Mouse (Mus musculus) embryonic facial prominence, embryonic 13.5 days (tissue): ENCODE results near the gene March2. TPM values are rescaled to one million over a fixed set of nuclear protein-coding genes. Genes with fewer than 3 reads are reported as not detected.

Experiments
- polyA plus RNA-seq: library from polyadenylated mRNA; unstranded; fragments of >200 nt; fragmentation: Nextera tagmentation; extraction: Ambion mirVana; gene quantifications from 2 replicates; pipeline ENCODE4 v1.2.1, GENCODE M21; 2015

The March2 gene
- polyA plus RNA-seq, 1 experiment from 2014 or later, result 42.6 TPM

Other genes with a start within 250 kb of the March2 start
- gene Adamts10, start 194.5 kb downstream of the March2 start, polyA plus RNA-seq, result 85.5 and 110 TPM in 2 replicates
- 2.6 and 4.2 TPM in 2 replicates for gene Myo1f, start 163.0 kb downstream of the March2 start, polyA plus RNA-seq
- 49.1 and 50.2 TPM in 2 replicates for gene Zfp414, start 89.6 kb downstream of the March2 start, polyA plus RNA-seq
- 0.72 and 0.91 TPM in 2 replicates for gene Pram1, start 80.6 kb downstream of the March2 start, polyA plus RNA-seq
- 372 and 384 TPM in 2 replicates for gene Hnrnpm, start 31.8 kb downstream of the March2 start, polyA plus RNA-seq
- 324 and 385 TPM in 2 replicates for gene Rab11b, start 41.9 kb upstream of the March2 start, polyA plus RNA-seq
- gene Angptl4, start 63.2 kb upstream of the March2 start, polyA plus RNA-seq, result 53.0 and 60.7 TPM in 2 replicates
- gene Kank3, start 91.8 kb upstream of the March2 start, polyA plus RNA-seq, result 34.4 and 37.9 TPM in 2 replicates
- gene Rps28, start 105.9 kb upstream of the March2 start, polyA plus RNA-seq, result 1,111 and 1,168 TPM in 2 replicates
- gene Ndufa7, start 105.9 kb upstream of the March2 start, polyA plus RNA-seq, result 464 and 506 TPM in 2 replicates
- gene Cd320, start 124.4 kb upstream of the March2 start, polyA plus RNA-seq, result 57.8 and 66.4 TPM in 2 replicates
- gene Gm7029, start 155.2 kb upstream of the March2 start, polyA plus RNA-seq, result not detected in 2 replicates
- gene Kifc1, start 172.0 kb upstream of the March2 start, polyA plus RNA-seq, result 7.2 and 7.3 TPM in 2 replicates
- gene Platr17, start 186.5 kb upstream of the March2 start, polyA plus RNA-seq, result 0.27 TPM in 1 of 2 replicates, not detected in the other
- 57.7 and 58.9 TPM in 2 replicates for gene Daxx, start 190.7 kb upstream of the March2 start, polyA plus RNA-seq
- gene Tapbp, start 197.2 kb upstream of the March2 start, polyA plus RNA-seq, result 26.6 and 31.9 TPM in 2 replicates
- gene Zbtb22, start 197.2 kb upstream of the March2 start, polyA plus RNA-seq, result 15.4 and 17.6 TPM in 2 replicates
- 61.2 and 63.7 TPM in 2 replicates for gene Rgl2, start 210.9 kb upstream of the March2 start, polyA plus RNA-seq
- 176 and 190 TPM in 2 replicates for gene Pfdn6, start 221.7 kb upstream of the March2 start, polyA plus RNA-seq
- gene Wdr46, start 222.0 kb upstream of the March2 start, polyA plus RNA-seq, result 36.2 and 40.7 TPM in 2 replicates
- gene B3galt4, start 232.8 kb upstream of the March2 start, polyA plus RNA-seq, result 7.0 and 7.2 TPM in 2 replicates
- 45.7 and 49.6 TPM in 2 replicates for gene Vps52, start 237.1 kb upstream of the March2 start, polyA plus RNA-seq
- 1,782 and 1,797 TPM in 2 replicates for gene Rps18, start 237.3 kb upstream of the March2 start, polyA plus RNA-seq